Mouse (Mus musculus): Measurements from ENCODE around the gene Tsg101. TPM values are rescaled to one million over a fixed set of nuclear protein-coding genes. Genes with fewer than 3 reads are reported as not detected.
"Not testable (repeated sequence)": the region's sequence is repeated elsewhere in the genome, so short reads cannot be mapped to it uniquely, and the experiment has no call there.

Tsg101 gene
- polyA plus RNA-seq, 1 experiment, result 36.9 TPM

GRCm38 (mm10) chr7:46899343-46899742 lies 20.4 kb downstream of the Tsg101 start:
- 65% methylated on average over 3 of the region's 3 CpGs for WGBS
- H3K4me1 ChIP-seq (ENCODE audit: control insufficient read depth, insufficient read depth, low read length), result no peaks in the 10 kb centered on the region
- H3K27ac ChIP-seq (ENCODE audit: control insufficient read depth, insufficient read depth, low read depth, low read length, poor library complexity), result no peak overlapping the region
- TF ChIP-seq CTCF (IDR thresholded peaks at IDR 0.05; ENCODE audit: control insufficient read depth, insufficient read depth, low read length) (no peak), POLR2A (IDR thresholded peaks at IDR 0.05; ENCODE audit: borderline replicate concordance, control insufficient read depth, low read depth, low read length) (no peak)
- no peak overlapping the region for H3K4me3 ChIP-seq (replicated peaks; ENCODE audit: control insufficient read depth, low read depth, low read length)

- TF ChIP-seq CTCF (IDR thresholded peaks at IDR 0.05; ENCODE audit: control insufficient read depth, insufficient read depth, low read length), result no peak
- no peak for TF ChIP-seq POLR2A (IDR thresholded peaks at IDR 0.05; ENCODE audit: borderline replicate concordance, control insufficient read depth, low read depth, low read length)
- H3K27ac ChIP-seq (ENCODE audit: control insufficient read depth, insufficient read depth, low read depth, low read length, poor library complexity), result no peak overlapping the region
- no peak overlapping the region for H3K4me3 ChIP-seq (replicated peaks; ENCODE audit: control insufficient read depth, low read depth, low read length)
- WGBS, result 25% methylated on average over 3 of the region's 3 CpGs
- H3K4me1 ChIP-seq (ENCODE audit: control insufficient read depth, insufficient read depth, low read length), result no peaks in the 10 kb centered on the region
Observed at GRCm38 (mm10) chr7:46895511-46895910, 24.3 kb downstream of the Tsg101 start.

GRCm38 (mm10) chr7:46883304-46883703 lies 36.5 kb downstream of the Tsg101 start:
- Histone ChIP-seq H3K27ac (ENCODE audit: control insufficient read depth, insufficient read depth, low read depth, low read length, poor library complexity) (no peak overlapping the region), H3K4me1 (ENCODE audit: control insufficient read depth, insufficient read depth, low read length) (peaks cover under 1% of the 10 kb centered on the region; the same call in 1 of the 2 replicates), H3K4me3 (replicated peaks; ENCODE audit: control insufficient read depth, low read depth, low read length) (no peak overlapping the region)
- WGBS, result 14% methylated on average over 3 of the region's 3 CpGs
- TF ChIP-seq CTCF (IDR thresholded peaks at IDR 0.05; ENCODE audit: control insufficient read depth, insufficient read depth, low read length) (no peak), POLR2A (IDR thresholded peaks at IDR 0.05; ENCODE audit: borderline replicate concordance, control insufficient read depth, low read depth, low read length) (no peak)

- not testable (repeated sequence) for H3K4me3 ChIP-seq (replicated peaks; ENCODE audit: control insufficient read depth, low read depth, low read length); H3K4me1 ChIP-seq (ENCODE audit: control insufficient read depth, insufficient read depth, low read length); H3K27ac ChIP-seq (ENCODE audit: control insufficient read depth, insufficient read depth, low read depth, low read length, poor library complexity)
- WGBS, result 47% methylated on average over 8 of the region's 8 CpGs
Observed at GRCm38 (mm10) chr7:46881941-46882340, 37.8 kb downstream of the Tsg101 start.

GRCm38 (mm10) chr7:46880992-46881391 lies 38.8 kb downstream of the Tsg101 start:
- Histone ChIP-seq H3K4me3 (replicated peaks; ENCODE audit: control insufficient read depth, low read depth, low read length) (no peak overlapping the region), H3K4me1 (ENCODE audit: control insufficient read depth, insufficient read depth, low read length) (peaks cover 1% of the 10 kb centered on the region; the same call in 1 of the 2 replicates), H3K27ac (ENCODE audit: control insufficient read depth, insufficient read depth, low read depth, low read length, poor library complexity) (no peak overlapping the region)
- 29% methylated on average over 2 of the region's 2 CpGs for WGBS
- TF ChIP-seq POLR2A (IDR thresholded peaks at IDR 0.05; ENCODE audit: borderline replicate concordance, control insufficient read depth, low read depth, low read length) (no peak), CTCF (IDR thresholded peaks at IDR 0.05; ENCODE audit: control insufficient read depth, insufficient read depth, low read length) (no peak)

- H3K4me3 ChIP-seq (replicated peaks; ENCODE audit: control insufficient read depth, low read depth, low read length), result no peak overlapping the region
- peaks cover 1% of the 10 kb centered on the region; the same call in 1 of the 2 replicates for H3K4me1 ChIP-seq (ENCODE audit: control insufficient read depth, insufficient read depth, low read length)
- 89% methylated on average over 5 of the region's 5 CpGs for WGBS
- H3K27ac ChIP-seq (ENCODE audit: control insufficient read depth, insufficient read depth, low read depth, low read length, poor library complexity), result no peak overlapping the region
- no peak for TF ChIP-seq POLR2A (IDR thresholded peaks at IDR 0.05; ENCODE audit: borderline replicate concordance, control insufficient read depth, low read depth, low read length)
- no peak for TF ChIP-seq CTCF (IDR thresholded peaks at IDR 0.05; ENCODE audit: control insufficient read depth, insufficient read depth, low read length)
Observed at GRCm38 (mm10) chr7:46879851-46880250, 39.9 kb downstream of the Tsg101 start.

- Histone ChIP-seq H3K4me1 (ENCODE audit: control insufficient read depth, insufficient read depth, low read length) (peaks cover 1% of the 10 kb centered on the region; the same call in 1 of the 2 replicates), H3K27ac (ENCODE audit: control insufficient read depth, insufficient read depth, low read depth, low read length, poor library complexity) (no peak overlapping the region), H3K4me3 (replicated peaks; ENCODE audit: control insufficient read depth, low read depth, low read length) (no peak overlapping the region)
- no peak for TF ChIP-seq POLR2A (IDR thresholded peaks at IDR 0.05; ENCODE audit: borderline replicate concordance, control insufficient read depth, low read depth, low read length)
- no peak for TF ChIP-seq CTCF (IDR thresholded peaks at IDR 0.05; ENCODE audit: control insufficient read depth, insufficient read depth, low read length)
- WGBS, result 40% methylated on average over 6 of the region's 6 CpGs
Observed at GRCm38 (mm10) chr7:46877255-46877654, 42.5 kb downstream of the Tsg101 start.

GRCm38 (mm10) chr7:46876841-46877240 lies 42.9 kb downstream of the Tsg101 start:
- TF ChIP-seq POLR2A (IDR thresholded peaks at IDR 0.05; ENCODE audit: borderline replicate concordance, control insufficient read depth, low read depth, low read length), result no peak
- TF ChIP-seq CTCF (IDR thresholded peaks at IDR 0.05; ENCODE audit: control insufficient read depth, insufficient read depth, low read length), result no peak
- WGBS, result 44% methylated on average over 4 of the region's 4 CpGs
- Histone ChIP-seq H3K4me3 (replicated peaks; ENCODE audit: control insufficient read depth, low read depth, low read length) (no peak overlapping the region), H3K4me1 (ENCODE audit: control insufficient read depth, insufficient read depth, low read length) (peaks cover 1% of the 10 kb centered on the region; the same call in 1 of the 2 replicates), H3K27ac (ENCODE audit: control insufficient read depth, insufficient read depth, low read depth, low read length, poor library complexity) (no peak overlapping the region)

- H3K4me1 ChIP-seq (ENCODE audit: control insufficient read depth, insufficient read depth, low read length), result no peaks in the 10 kb centered on the region; the same call in 1 of the 2 replicates
- WGBS, result 7% methylated on average over 4 of the region's 4 CpGs
- H3K4me3 ChIP-seq (replicated peaks; ENCODE audit: control insufficient read depth, low read depth, low read length), result no peak overlapping the region
- TF ChIP-seq CTCF (IDR thresholded peaks at IDR 0.05; ENCODE audit: control insufficient read depth, insufficient read depth, low read length) (no peak), POLR2A (IDR thresholded peaks at IDR 0.05; ENCODE audit: borderline replicate concordance, control insufficient read depth, low read depth, low read length) (no peak)
- H3K27ac ChIP-seq (ENCODE audit: control insufficient read depth, insufficient read depth, low read depth, low read length, poor library complexity), result no peak overlapping the region
Observed at GRCm38 (mm10) chr7:46871988-46872387, 47.8 kb downstream of the Tsg101 start.
